Mouse (Mus musculus) stomach, embryonic 14.5 days (tissue): ENCODE measurements around the gene Cers6. TPM values are rescaled to one million over a fixed set of nuclear protein-coding genes. Genes with fewer than 3 reads are reported as not detected.

ENCODE experiments used
- ATAC-seq: fragments of 200-750 bp; cut with Nextera tagmentation; 2 replicates; pipeline ENCODE4 v1.8.0; 2017; ENCODE audit warnings: low read depth, moderate TSS enrichment; ENCODE audit not compliant: insufficient number of reproducible peaks, insufficient read depth, low FRiP score
- H3K27ac ChIP-seq: fragments of 300-500 bp; sonication (generic); 2 replicates; pipeline ENCODE4 v1.5.1; 2014; ENCODE audit warnings: mild to moderate bottlenecking, low read length, moderate library complexity, mixed read lengths
- H3K27me3 ChIP-seq: fragments of 300-500 bp; sonication (generic); 2 replicates; pipeline ENCODE4 v1.6.1; 2014; ENCODE audit warnings: low read length, control low read depth, mixed read lengths; ENCODE audit not compliant: control insufficient read depth, insufficient read depth
- H3K36me3 ChIP-seq: fragments of 300-500 bp; sonication (generic); 2 replicates; pipeline ENCODE4 v1.6.1; 2014; ENCODE audit warnings: mild to moderate bottlenecking, control low read depth, low read length, moderate library complexity, mixed read lengths; ENCODE audit not compliant: control insufficient read depth, insufficient read depth
- H3K4me1 ChIP-seq: fragments of 300-500 bp; sonication (generic); 2 replicates; pipeline ENCODE4 v1.6.1; 2014; ENCODE audit warnings: low read length, control low read depth, mixed read lengths; ENCODE audit not compliant: control insufficient read depth, insufficient read depth
- H3K4me2 ChIP-seq: fragments of 300-500 bp; sonication (generic); replicated peaks from 2 replicates; pipeline ENCODE4 v1.6.1; 2014; ENCODE audit warnings: low read depth, low read length, control low read depth
- H3K4me3 ChIP-seq: fragments of 300-500 bp; sonication (generic); 2 replicates; pipeline ENCODE4 v1.5.1; 2014; ENCODE audit warnings: low read depth, low read length, control low read depth
- H3K9ac ChIP-seq: fragments of 300-500 bp; sonication (generic); replicated peaks from 2 replicates; pipeline ENCODE4 v1.6.1; 2014; ENCODE audit warnings: low read depth, mild to moderate bottlenecking, control low read depth, low read length, moderate library complexity, mixed read lengths
- H3K9me3 ChIP-seq: fragments of 300-500 bp; sonication (generic); 2 replicates; pipeline ENCODE4 v1.6.1; 2016; ENCODE audit warnings: low read depth, low read length, control low read depth; ENCODE audit not compliant: control insufficient read depth
- WGBS: fragments of 180-500 bp; shearing (Covaris S2); extraction: QIAGEN DNeasy Blood & Tissue Kit; methylation state at CpG from one replicate; pipeline ENCODE4 v1.1.7; 2014; 5-methylcytosine and 5-hydroxymethylcytosine counted together
- polyA plus RNA-seq: library from polyadenylated mRNA; unstranded; fragments of >200 nt; fragmentation: Nextera tagmentation; extraction: Ambion mirVana; gene quantifications from 2 replicates; pipeline ENCODE4 v1.2.1, GENCODE M21; 2014

The Cers6 gene
- polyA plus RNA-seq, 1 experiment from 2014 or later = 37.5 TPM

- Histone ChIP-seq H3K4me3 (no peak overlapping the region), H3K9ac (no peak overlapping the region), H3K4me2 (no peak overlapping the region), H3K4me1 (peaks cover 11% of the 10 kb centered on the region; the same call in 1 of the 2 replicates), H3K36me3 (no peaks in the 10 kb centered on the region), H3K27me3 (no peaks in the 10 kb centered on the region), H3K27ac (no peak overlapping the region), H3K9me3 (no peaks in the 10 kb centered on the region)
- no peak for ATAC-seq
- WGBS = 83% methylated on average over 4 of the region's 4 CpGs
Observed at GRCm38 (mm10) chr2:69050189-69050588, 188.9 kb downstream of the Cers6 start.

DNA sequence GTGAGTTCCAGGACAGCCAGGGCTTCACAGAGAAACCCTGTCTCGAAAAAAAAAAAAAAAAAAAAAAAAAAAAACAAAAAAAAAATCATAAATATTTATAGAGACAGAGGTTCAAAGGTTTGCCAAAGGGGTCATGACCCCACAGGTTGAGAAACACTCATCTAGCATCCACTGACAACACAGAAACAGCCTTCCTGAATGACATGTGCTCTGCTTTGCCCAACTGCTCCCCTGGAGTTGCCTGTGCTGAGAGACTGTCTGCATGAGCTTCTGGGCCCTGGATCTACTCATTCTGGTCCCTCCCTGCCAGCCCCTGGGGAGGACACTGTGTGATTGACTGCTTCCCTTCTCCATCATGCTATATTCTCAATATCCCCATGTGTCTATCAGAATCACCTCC lies 190.4 kb downstream of the Cers6 start:
- Histone ChIP-seq H3K36me3 (no peaks in the 10 kb centered on the region), H3K27me3 (no peaks in the 10 kb centered on the region), H3K4me3 (no peak overlapping the region), H3K4me2 (no peak overlapping the region), H3K4me1 (peaks cover 11% of the 10 kb centered on the region; the same call in 1 of the 2 replicates), H3K9me3 (no peaks in the 10 kb centered on the region), H3K9ac (no peak overlapping the region), H3K27ac (no peak overlapping the region)
- no peak for ATAC-seq
- WGBS = 50% methylated on average over 1 of the region's 1 CpGs

GRCm38 (mm10) chr2:69053210-69053858 lies 192.1 kb downstream of the Cers6 start:
- H3K4me2 ChIP-seq = no peak overlapping the region
- peak; percentile 53; the same call in 1 of the 2 replicates for ATAC-seq
- no peaks in the 10 kb centered on the region for H3K36me3 ChIP-seq
- H3K9ac ChIP-seq = no peak overlapping the region
- no peak overlapping the region for H3K27ac ChIP-seq
- H3K9me3 ChIP-seq = no peaks in the 10 kb centered on the region
- WGBS = 35% methylated on average over 4 of the region's 4 CpGs
- H3K4me1 ChIP-seq = peaks cover 5% of the 10 kb centered on the region; the same call in 1 of the 2 replicates
- H3K4me3 ChIP-seq = no peak overlapping the region
- H3K27me3 ChIP-seq = no peaks in the 10 kb centered on the region

GRCm38 (mm10) chr2:69054279-69054678 lies 193.0 kb downstream of the Cers6 start:
- Histone ChIP-seq H3K4me2 (no peak overlapping the region), H3K36me3 (no peaks in the 10 kb centered on the region), H3K4me1 (peaks cover under 1% of the 10 kb centered on the region; the same call in 1 of the 2 replicates), H3K4me3 (no peak overlapping the region), H3K27ac (no peak overlapping the region), H3K27me3 (no peaks in the 10 kb centered on the region), H3K9me3 (no peaks in the 10 kb centered on the region), H3K9ac (no peak overlapping the region)
- 33% methylated on average over 4 of the region's 4 CpGs for WGBS
- peak; percentile 89 for ATAC-seq

- WGBS = 90% methylated on average over 6 of the region's 6 CpGs
- ATAC-seq = no peak
Observed at GRCm38 (mm10) chr2:69055174-69055573, 193.9 kb downstream of the Cers6 start.

DNA sequence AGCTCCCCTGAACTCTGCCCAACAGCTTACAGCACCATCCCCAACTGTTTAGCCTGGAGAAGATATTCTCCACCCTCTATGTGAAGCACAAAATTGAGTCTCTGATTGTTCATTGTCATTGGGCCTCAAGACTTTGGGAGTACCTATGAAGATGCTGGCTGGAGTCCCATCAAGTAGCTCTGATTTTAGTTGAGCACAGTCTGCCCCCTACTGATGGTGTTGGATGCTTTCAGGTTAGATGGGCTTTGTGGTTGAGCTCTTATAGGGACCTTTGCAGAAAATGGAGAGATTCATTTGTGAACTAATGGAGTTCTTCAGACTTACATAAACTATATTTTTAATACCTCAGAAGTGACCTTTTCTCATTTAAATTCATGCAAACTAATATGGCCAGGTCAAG lies 200.1 kb downstream of the Cers6 start:
- Histone ChIP-seq H3K9ac (no peak overlapping the region), H3K27me3 (no peaks in the 10 kb centered on the region), H3K4me1 (no peaks in the 10 kb centered on the region), H3K36me3 (no peaks in the 10 kb centered on the region), H3K4me2 (no peak overlapping the region), H3K9me3 (no peaks in the 10 kb centered on the region; the same call in 1 of the 2 replicates), H3K4me3 (no peak overlapping the region), H3K27ac (no peak overlapping the region)
- no peak for ATAC-seq

More at GRCm38 (mm10) chr2:69055174-69055573, 193.9 kb downstream of the Cers6 start:
- Histone ChIP-seq H3K27ac (no peak overlapping the region; the same call in 1 of the 2 replicates), H3K4me3 (no peak overlapping the region), H3K4me2 (no peak overlapping the region), H3K9me3 (no peaks in the 10 kb centered on the region), H3K9ac (no peak overlapping the region), H3K4me1 (no peaks in the 10 kb centered on the region), H3K36me3 (no peaks in the 10 kb centered on the region), H3K27me3 (no peaks in the 10 kb centered on the region)

DNA sequence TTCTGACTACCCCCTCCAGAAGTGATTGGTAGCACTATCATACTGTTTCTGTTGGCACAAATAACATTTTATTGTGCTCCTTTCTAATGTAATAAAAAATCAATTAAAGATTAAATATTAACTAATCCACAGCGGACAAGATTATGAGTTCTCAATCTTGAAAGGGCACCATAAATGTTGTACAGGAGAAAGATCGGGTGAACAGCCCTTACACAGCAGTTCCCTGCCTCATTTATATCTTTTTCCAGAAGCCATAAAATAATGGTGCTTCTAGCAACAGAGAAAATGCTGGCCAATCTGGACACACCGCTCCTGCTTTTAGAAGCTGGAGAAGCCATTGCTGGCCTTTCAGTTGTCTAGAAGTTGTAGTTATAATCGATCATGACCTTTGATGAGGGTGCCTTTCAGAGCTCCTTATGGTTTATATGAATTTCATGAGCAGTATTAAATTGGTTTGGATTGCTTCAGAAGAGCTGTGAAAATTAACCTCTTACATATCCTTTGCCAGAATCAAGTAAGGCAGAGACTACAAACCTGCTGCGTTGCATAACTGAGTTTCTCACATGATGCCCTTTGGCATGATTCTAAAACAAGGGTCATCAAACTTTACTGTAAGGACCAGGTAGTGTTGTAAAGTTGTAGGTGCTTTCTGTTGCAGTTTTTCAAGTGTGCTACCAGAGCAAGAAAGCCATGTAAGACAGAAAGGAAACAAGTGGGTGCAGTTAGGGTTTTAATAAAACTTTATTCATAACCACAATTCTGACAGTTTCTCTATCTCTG lies 200.9 kb downstream of the Cers6 start:
- no peak overlapping the region for H3K27ac ChIP-seq
- no peaks in the 10 kb centered on the region; the same call in 1 of the 2 replicates for H3K9me3 ChIP-seq
- no peak overlapping the region for H3K4me3 ChIP-seq
- WGBS = 90% methylated on average over 5 of the region's 5 CpGs
- H3K27me3 ChIP-seq = no peaks in the 10 kb centered on the region
- no peak for ATAC-seq
- no peak overlapping the region for H3K4me2 ChIP-seq
- H3K9ac ChIP-seq = no peak overlapping the region
- H3K4me1 ChIP-seq = no peaks in the 10 kb centered on the region
- no peaks in the 10 kb centered on the region for H3K36me3 ChIP-seq

DNA sequence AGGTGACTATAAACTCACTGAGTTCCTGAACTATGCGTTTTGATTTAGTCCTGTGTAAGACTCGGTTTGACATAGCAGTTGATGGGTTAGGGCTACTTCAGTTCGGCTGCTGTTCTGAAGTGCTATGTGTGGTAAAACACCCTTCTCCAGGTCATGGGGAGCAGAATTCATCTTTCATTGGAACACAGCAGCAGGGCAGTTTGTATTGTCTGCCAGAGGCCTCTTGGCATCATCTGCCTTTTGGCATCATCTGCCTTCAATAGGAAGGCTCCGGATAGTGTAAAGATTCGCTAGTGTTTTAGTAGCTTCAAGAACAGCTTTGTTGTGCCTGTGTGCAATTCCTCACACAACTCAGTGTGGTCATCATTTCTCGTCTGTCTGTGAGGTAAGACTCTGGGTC lies 203.5 kb downstream of the Cers6 start:
- no peaks in the 10 kb centered on the region for H3K4me1 ChIP-seq
- no peak overlapping the region for H3K27ac ChIP-seq
- no peak overlapping the region for H3K4me2 ChIP-seq
- no peaks in the 10 kb centered on the region for H3K36me3 ChIP-seq
- WGBS = 91% methylated on average over 6 of the region's 6 CpGs
- H3K27me3 ChIP-seq = no peaks in the 10 kb centered on the region
- H3K4me3 ChIP-seq = no peak overlapping the region
- H3K9ac ChIP-seq = no peak overlapping the region
- no peak for ATAC-seq
- H3K9me3 ChIP-seq = no peaks in the 10 kb centered on the region; the same call in 1 of the 2 replicates
